Mouse (Mus musculus): ENCODE measurements around the gene Clptm1. TPM values are rescaled to one million over a fixed set of nuclear protein-coding genes. Genes with fewer than 3 reads are reported as not detected.

Clptm1 gene
- polyA plus RNA-seq, 1 experiment from 2014 or later, result 97.5 TPM

DNA sequence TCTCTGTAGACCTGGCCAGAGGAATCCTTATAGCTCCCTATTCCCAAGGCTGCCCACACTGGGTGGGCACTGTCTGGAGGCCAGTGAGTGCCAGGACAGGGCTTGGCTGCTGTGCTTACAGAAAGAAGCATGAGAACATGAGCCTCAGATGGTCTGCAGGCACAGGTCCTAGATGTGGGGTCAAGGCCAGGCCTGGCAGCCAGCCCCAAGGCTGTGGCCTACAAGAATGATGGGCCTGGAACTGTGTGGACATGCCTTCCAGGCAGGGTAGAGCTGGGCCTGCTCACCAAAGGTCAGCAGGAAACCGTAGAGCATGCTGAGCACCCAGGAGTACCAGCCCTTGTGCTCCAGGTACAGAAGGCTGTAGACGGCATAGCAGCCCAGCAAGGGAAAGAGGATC is 30.2 kb downstream of the Clptm1 start:
- Histone ChIP-seq H3K27me3 (no peaks in the 10 kb centered on the region), H3K27ac (no peak overlapping the region), H3K4me3 (replicated peaks) (no peak overlapping the region), H3K9ac (replicated peaks) (no peak overlapping the region), H3K4me1 (replicated peaks) (peaks cover 4% of the 10 kb centered on the region; the same call in 1 of the 2 replicates), H3K36me3 (peaks cover 79% of the 10 kb centered on the region), H3K4me2 (replicated peaks) (no peak overlapping the region), H3K9me3 (no peaks in the 10 kb centered on the region)
- WGBS, result 97% methylated on average over 2 of the region's 2 CpGs
- no peak for ATAC-seq

DNA sequence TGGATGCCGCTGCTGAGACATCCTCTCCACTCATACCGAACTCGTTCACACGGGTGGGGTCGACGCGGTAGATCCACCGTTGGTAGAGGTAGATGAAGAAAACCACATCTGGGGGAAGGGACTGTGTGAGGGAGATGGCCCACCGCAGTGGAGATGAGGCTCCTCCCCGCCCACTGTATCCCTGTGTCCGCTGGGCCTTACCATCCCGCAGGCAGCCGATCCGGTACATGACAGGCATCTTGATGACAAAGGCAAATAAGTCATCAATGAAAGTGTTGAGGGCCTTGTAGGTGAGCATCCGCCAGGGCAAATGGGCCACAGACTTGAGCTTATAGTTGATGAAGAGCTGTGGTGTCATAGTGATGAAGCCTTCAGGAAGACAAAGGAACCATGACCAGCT is 31.0 kb downstream of the Clptm1 start:
- no peaks in the 10 kb centered on the region for H3K9me3 ChIP-seq
- ATAC-seq, result no peak
- H3K27ac ChIP-seq, result no peak overlapping the region
- 95% methylated on average over 15 of the region's 15 CpGs for whole genome bisulfite sequencing
- H3K27me3 ChIP-seq, result no peaks in the 10 kb centered on the region
- no peak overlapping the region for H3K4me3 ChIP-seq (replicated peaks)
- no peak overlapping the region for H3K9ac ChIP-seq (replicated peaks)
- peaks cover 72% of the 10 kb centered on the region for H3K36me3 ChIP-seq
- H3K4me1 ChIP-seq (replicated peaks), result peaks cover 6% of the 10 kb centered on the region; the same call in 1 of the 2 replicates
- H3K4me2 ChIP-seq (replicated peaks), result no peak overlapping the region

DNA sequence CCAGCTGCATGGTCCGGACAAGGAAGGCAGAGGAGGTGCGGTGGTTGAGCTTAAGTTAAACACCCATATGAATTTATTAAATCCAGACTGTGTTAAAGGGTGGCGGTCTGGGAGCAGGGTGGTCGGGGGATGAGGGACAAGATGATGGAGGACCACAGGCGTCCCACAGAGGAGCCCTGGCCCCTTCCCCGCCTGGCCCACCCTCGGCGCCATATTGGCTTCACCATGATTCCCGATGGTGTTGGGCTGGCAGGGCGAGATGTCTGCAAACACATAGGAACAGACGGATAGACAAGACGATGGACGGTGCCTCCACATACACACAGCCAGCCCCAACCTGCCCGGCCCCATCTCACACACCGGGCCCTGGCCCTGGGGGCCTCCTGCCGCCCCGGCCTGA is 31.6 kb downstream of the Clptm1 start:
- peaks cover 65% of the 10 kb centered on the region for H3K36me3 ChIP-seq
- H3K4me1 ChIP-seq (replicated peaks), result peaks cover 10% of the 10 kb centered on the region
- H3K4me3 ChIP-seq (replicated peaks), result no peak overlapping the region
- no peak overlapping the region for H3K27ac ChIP-seq
- no peaks in the 10 kb centered on the region for H3K9me3 ChIP-seq
- no peak overlapping the region for H3K9ac ChIP-seq (replicated peaks)
- no peaks in the 10 kb centered on the region for H3K27me3 ChIP-seq
- ATAC-seq, result no peak
- no peak overlapping the region for H3K4me2 ChIP-seq (replicated peaks)
- 97% methylated on average over 16 of the region's 17 CpGs for WGBS

DNA sequence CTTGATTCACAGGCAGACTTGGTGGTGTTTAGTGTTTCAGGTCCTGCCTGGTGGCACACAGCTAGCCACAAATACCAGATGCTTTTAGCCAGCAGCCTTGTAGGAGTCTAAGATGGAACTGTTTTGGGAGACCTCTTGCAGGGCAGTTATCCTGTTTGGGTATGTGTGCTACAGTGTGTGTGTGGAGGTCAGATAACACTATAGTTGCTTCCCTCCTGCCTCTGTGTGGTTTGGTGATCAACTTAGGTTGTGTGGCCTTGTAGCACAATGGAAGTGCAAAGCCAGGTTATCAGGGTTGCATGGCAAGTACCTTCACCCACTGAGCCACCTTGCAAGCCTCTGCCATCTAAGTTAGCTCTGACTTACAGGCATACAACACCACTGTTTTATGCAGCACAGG is 32.1 kb downstream of the Clptm1 start:
- Histone ChIP-seq H3K9me3 (no peaks in the 10 kb centered on the region), H3K4me2 (replicated peaks) (no peak overlapping the region), H3K36me3 (peaks cover 60% of the 10 kb centered on the region), H3K27ac (no peak overlapping the region), H3K9ac (replicated peaks) (no peak overlapping the region), H3K4me3 (replicated peaks) (no peak overlapping the region), H3K27me3 (no peaks in the 10 kb centered on the region), H3K4me1 (replicated peaks) (peaks cover 11% of the 10 kb centered on the region)
- no peak for ATAC-seq

DNA sequence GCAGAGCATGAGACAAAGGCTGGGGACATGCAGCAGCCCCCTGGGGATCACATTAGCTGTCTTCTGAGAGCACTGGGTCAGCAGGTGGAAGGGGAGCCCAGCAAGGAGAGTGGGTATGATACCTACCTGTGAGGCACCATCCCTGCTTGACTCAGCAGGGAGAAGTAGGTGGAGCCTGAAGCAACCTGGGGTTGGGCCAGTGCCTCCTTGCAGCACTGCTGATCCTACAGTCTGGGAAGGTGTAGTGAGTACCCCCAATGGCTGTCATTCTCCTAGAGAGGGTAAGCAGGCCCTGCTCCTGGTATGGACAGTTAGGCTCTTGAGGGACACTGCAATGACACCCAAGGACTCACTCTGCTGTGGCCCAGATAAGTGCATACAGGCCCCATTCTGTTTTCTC is 32.6 kb downstream of the Clptm1 start:
- Histone ChIP-seq H3K36me3 (peaks cover 56% of the 10 kb centered on the region), H3K4me2 (replicated peaks) (no peak overlapping the region), H3K9me3 (no peaks in the 10 kb centered on the region), H3K27ac (no peak overlapping the region), H3K4me1 (replicated peaks) (peaks cover 11% of the 10 kb centered on the region), H3K9ac (replicated peaks) (no peak overlapping the region), H3K4me3 (replicated peaks) (no peak overlapping the region), H3K27me3 (no peaks in the 10 kb centered on the region)
- no peak for ATAC-seq

DNA sequence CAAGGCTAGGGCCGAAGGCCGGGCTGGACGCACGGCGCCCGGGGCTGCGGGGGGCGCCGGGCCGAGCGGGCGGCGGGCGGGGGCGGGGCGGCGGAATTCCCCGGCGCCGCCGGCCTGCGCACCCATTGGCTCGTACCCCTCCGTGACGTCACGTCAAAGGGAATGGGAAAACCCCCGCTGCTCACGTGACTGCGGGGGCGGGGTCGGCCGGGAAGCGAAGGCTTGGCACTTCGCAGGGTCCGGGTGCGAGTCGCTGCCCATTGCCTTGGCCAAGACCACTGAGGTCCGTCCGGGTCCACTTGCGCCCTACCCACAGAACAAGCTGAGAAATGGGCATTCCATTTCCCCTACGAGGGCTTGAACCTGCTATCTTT is 35.5 kb downstream of the Clptm1 start, which contains the start of gene Relb:
Gene Relb, minus strand, starts transcription at position 78 of the 374 bp plus-strand sequence.
- Histone ChIP-seq H3K27ac (peak within 1 kb of the TSS; percentile 77), H3K4me3 (replicated peaks) (peak within 1 kb of the TSS; percentile 75), H3K27me3 (no peaks in the 10 kb centered on the region), H3K9me3 (no peaks in the 10 kb centered on the region), H3K9ac (replicated peaks) (peak within 1 kb of the TSS; percentile 59), H3K4me1 (replicated peaks) (peaks cover 11% of the 10 kb centered on the region), H3K36me3 (peaks cover 27% of the 10 kb centered on the region), H3K4me2 (replicated peaks) (peak within 1 kb of the TSS; percentile 92)
- WGBS, result 2% methylated on average over 32 of the region's 41 CpGs
- peak; percentile 68 for ATAC-seq

DNA sequence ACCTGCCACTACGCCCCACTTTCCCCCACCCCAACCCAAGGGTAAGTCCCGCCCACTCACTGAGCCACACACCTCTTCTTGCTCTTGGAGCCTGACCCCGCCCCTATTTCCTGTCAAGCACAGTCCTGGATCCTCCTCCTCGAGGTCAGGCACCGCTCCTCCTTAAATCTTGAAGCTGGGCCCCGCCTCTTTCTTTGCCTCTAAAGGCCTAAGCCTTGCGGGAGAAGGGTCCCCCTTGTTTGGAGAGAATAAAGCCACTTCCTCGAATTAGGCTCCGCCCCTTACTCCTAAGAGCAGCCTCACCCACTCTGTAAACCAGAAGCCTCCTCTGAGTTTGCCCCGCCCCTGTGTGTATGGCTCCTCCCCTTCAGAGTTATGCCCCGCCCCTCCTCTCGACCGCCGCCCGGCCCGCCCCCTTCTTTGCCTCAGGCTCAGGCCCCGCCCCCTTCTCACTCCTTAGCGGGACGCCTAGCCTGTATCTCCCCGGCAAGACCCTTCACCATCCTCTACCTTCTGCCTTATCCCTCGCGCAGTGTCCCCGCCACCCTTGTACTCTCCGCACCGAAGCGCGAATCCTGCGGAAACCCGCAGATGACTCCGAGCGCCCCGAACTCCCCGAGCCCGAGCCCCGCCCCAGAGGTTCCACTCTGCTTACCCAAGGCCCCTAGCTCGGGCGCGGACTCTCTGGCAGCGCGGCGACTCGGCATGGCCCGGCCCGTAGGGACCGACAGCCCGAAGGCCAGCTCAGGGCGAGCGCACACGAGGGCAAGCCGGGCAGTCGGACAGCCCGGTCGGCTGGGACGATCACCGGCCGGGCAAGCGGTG is 36.1 kb downstream of the Clptm1 start:
- Histone ChIP-seq H3K4me1 (replicated peaks) (peaks cover 11% of the 10 kb centered on the region), H3K9me3 (no peaks in the 10 kb centered on the region), H3K4me3 (replicated peaks) (peak overlapping the region; percentile 75), H3K36me3 (peaks cover 21% of the 10 kb centered on the region), H3K27me3 (no peaks in the 10 kb centered on the region), H3K9ac (replicated peaks) (peak overlapping the region; percentile 59), H3K4me2 (replicated peaks) (peak overlapping the region; percentile 92), H3K27ac (peak overlapping the region; percentile 77)
- peak; percentile 92 for ATAC-seq
- 1% methylated on average over 57 of the region's 57 CpGs for WGBS

DNA sequence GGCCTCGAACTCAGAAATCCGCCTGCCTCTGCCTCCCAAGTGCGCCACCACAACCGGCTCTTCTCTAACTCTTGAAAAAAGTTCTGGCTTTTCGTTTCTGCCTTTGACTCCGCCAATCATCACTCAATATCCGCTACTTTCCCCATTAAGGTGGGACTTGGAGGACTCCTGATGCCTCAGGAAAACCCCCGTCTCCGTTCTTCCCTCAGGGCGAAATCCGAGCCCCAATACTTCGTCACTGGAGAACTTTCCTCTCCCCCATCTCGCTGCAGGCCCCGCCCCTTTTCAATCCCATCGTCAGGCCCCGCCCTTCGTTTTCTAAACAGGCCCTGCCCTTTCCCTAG is 36.7 kb downstream of the Clptm1 start:
- H3K27ac ChIP-seq, result peak overlapping the region; percentile 77; the same call in 1 of the 2 replicates
- H3K9me3 ChIP-seq, result no peaks in the 10 kb centered on the region
- H3K4me2 ChIP-seq (replicated peaks), result peak overlapping the region; percentile 92
- H3K36me3 ChIP-seq, result peaks cover 15% of the 10 kb centered on the region
- peaks cover 3% of the 10 kb centered on the region; the same call in 1 of the 2 replicates for H3K27me3 ChIP-seq
- peak overlapping the region; percentile 75 for H3K4me3 ChIP-seq (replicated peaks)
- H3K4me1 ChIP-seq (replicated peaks), result peaks cover 11% of the 10 kb centered on the region
- no peak for ATAC-seq
- 18% methylated on average over 17 of the region's 17 CpGs for whole genome bisulfite sequencing
- H3K9ac ChIP-seq (replicated peaks), result no peak overlapping the region

DNA sequence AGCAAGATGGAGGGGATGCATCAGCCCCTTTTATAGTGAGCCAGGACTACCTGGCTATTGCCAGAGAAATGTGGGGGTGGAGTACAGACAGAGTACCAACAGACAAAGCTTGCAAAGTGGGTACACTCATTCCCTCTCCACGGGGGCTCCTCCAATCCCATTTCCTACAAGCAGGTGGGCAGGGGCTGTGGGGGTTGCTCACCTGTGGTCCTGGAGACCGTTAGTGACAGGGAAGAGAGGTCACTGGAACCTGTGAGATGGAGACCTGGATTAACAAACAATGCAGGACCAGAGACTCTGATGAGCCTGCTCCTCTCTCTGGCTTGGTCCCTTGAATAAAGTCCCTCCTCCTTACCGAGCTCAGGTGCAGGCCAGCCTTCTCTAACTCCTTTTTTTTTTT is 37.1 kb downstream of the Clptm1 start:
- H3K36me3 ChIP-seq, result peaks cover 10% of the 10 kb centered on the region
- no peak overlapping the region for H3K27ac ChIP-seq
- H3K27me3 ChIP-seq, result peaks cover 3% of the 10 kb centered on the region; the same call in 1 of the 2 replicates
- H3K4me1 ChIP-seq (replicated peaks), result peaks cover 11% of the 10 kb centered on the region
- H3K4me2 ChIP-seq (replicated peaks), result peak overlapping the region; percentile 92
- 67% methylated on average over 3 of the region's 3 CpGs for WGBS
- H3K9ac ChIP-seq (replicated peaks), result no peak overlapping the region
- H3K4me3 ChIP-seq (replicated peaks), result peak overlapping the region; percentile 75
- no peaks in the 10 kb centered on the region for H3K9me3 ChIP-seq
- no peak for ATAC-seq

DNA sequence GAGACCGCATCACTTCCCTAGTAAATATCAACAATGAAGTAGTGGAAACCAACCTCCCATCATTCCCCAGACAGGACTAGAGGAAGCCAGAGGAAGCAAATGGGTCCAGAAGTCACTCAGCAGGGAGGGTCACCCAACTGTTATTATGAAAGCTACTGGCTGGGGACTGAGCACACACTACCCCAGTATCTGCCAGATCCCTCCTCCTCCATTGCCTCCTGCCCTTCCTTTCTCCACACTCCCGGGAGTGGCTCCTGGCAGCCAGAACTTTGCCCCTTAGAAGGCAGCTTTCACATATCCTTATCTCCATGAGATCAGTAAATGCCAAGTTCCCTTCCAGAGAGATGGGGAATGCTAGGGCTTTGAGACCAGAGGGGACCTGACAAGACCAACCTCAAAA is 41.4 kb downstream of the Clptm1 start:
- Histone ChIP-seq H3K9me3 (no peaks in the 10 kb centered on the region), H3K4me1 (replicated peaks) (peaks cover 10% of the 10 kb centered on the region), H3K4me3 (replicated peaks) (no peak overlapping the region), H3K4me2 (replicated peaks) (no peak overlapping the region), H3K36me3 (no peaks in the 10 kb centered on the region), H3K27me3 (peaks cover 5% of the 10 kb centered on the region; the same call in 1 of the 2 replicates), H3K27ac (no peak overlapping the region), H3K9ac (replicated peaks) (no peak overlapping the region)
- WGBS, result 86% methylated on average over 2 of the region's 2 CpGs
- ATAC-seq, result no peak

DNA sequence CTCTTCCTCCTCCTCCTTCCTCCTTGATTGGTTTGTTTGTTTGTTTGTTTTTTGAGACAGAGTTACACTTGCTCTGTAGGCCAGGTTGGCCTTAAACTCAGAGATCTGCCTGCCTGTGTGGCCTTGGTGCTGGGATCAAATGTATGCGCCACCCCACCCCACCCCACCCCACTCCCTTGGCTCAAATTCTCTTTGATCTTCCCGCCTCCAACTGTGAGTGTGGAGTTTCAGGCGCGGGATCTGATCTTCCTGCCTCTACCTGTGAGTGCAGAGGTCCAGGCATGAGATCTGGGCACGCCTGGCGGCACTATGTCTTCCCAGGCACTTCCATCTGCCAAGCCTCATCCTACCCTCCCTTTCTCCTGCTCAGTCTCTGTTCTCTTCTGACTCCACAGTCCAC is 42.6 kb downstream of the Clptm1 start:
- WGBS, result 41% methylated on average over 6 of the region's 6 CpGs
- H3K27ac ChIP-seq, result no peak overlapping the region
- no peak for ATAC-seq

DNA sequence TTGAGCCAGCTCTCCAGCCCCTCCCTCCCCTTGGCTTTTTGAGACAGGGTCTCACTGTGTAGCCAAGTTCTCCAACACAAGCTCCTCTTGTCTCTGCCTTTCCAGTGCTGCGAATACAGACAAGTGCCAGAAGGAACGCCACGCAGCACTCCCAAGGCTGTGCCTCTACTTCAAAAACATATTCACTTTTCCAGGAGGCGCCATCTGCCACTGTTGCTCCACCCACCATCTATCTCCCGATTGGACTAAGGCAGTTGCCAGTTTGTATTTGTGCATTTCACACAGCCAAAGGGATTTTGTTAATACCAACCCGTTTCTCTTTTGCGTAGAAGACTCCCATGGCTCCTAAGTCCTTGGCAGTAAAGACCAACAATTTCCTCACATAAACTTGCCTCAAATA is 44.0 kb downstream of the Clptm1 start:
- H3K4me3 ChIP-seq (replicated peaks), result no peak overlapping the region
- no peaks in the 10 kb centered on the region for H3K36me3 ChIP-seq
- no peak overlapping the region for H3K4me2 ChIP-seq (replicated peaks)
- H3K27ac ChIP-seq, result no peak overlapping the region
- peaks cover 6% of the 10 kb centered on the region for H3K4me1 ChIP-seq (replicated peaks)
- H3K9ac ChIP-seq (replicated peaks), result no peak overlapping the region
- 94% methylated on average over 7 of the region's 7 CpGs for WGBS
- peaks cover 5% of the 10 kb centered on the region; the same call in 1 of the 2 replicates for H3K27me3 ChIP-seq
- no peaks in the 10 kb centered on the region for H3K9me3 ChIP-seq
- no peak for ATAC-seq

More for the DNA sequence above, 42.6 kb downstream of the Clptm1 start:
- Histone ChIP-seq H3K27me3 (peaks cover 5% of the 10 kb centered on the region; the same call in 1 of the 2 replicates), H3K36me3 (no peaks in the 10 kb centered on the region), H3K9me3 (no peaks in the 10 kb centered on the region), H3K9ac (replicated peaks) (no peak overlapping the region), H3K4me2 (replicated peaks) (no peak overlapping the region), H3K4me3 (replicated peaks) (no peak overlapping the region), H3K4me1 (replicated peaks) (peaks cover 6% of the 10 kb centered on the region)

All from midbrain, embryonic 13.5 days (tissue).